Mouse (Mus musculus): ENCODE measurements around the gene Pigg. TPM values are rescaled to one million over a fixed set of nuclear protein-coding genes. Genes with fewer than 3 reads are reported as not detected.

Gene Pigg
- polyA plus RNA-seq, 1 experiment from 2014 or later: 6.3 TPM

- ATAC-seq (replicated peaks): no peak
- no peak overlapping the region for H3K27ac ChIP-seq
- H3K4me3 ChIP-seq: no peak overlapping the region
- H3K36me3 ChIP-seq (replicated peaks): no peaks in the 10 kb centered on the region
- no peaks in the 10 kb centered on the region for H3K4me1 ChIP-seq
- H3K27me3 ChIP-seq (replicated peaks): no peaks in the 10 kb centered on the region
- 0 out of 2 replicates have a peak, but pooled peaks cover 4% of the 10 kb centered on the region for H3K9me3 ChIP-seq
- no peak overlapping the region for H3K9ac ChIP-seq
- no peak overlapping the region for H3K4me2 ChIP-seq
- 64% methylated on average over 4 of the region's 4 CpGs for WGBS
Observed at GRCm38 (mm10) chr5:108386449-108386848, 74.0 kb downstream of the Pigg start.

DNA sequence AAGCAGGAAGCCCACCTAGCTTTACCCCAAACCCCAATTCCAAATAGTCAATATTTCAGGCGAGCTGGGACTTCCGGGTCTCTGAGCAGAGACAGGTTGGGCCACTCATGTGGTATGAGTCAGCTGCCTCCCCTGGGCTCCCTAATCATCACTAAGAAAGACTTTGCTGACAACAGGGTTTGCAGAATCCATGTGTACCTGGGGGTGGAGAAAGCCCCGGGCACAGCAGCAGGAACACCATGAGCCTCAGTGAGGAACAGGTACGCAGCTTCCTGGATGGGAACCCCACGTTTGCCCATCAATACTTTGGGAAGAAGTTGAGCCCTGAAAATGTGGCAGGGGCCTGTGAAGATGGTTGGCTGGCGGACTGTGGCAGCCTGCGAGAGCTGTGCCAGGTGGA is 75.8 kb downstream of the Pigg start, which contains the start of gene Pde6b:
Pde6b (plus strand) TSS at position 191 of the 400 bp plus-strand sequence.
- no peaks in the 10 kb centered on the region for H3K9me3 ChIP-seq
- H3K4me1 ChIP-seq: no peaks in the 10 kb centered on the region
- no peaks in the 10 kb centered on the region for H3K27me3 ChIP-seq (replicated peaks)
- H3K9ac ChIP-seq: no peak within 1 kb of the TSS
- no peak within 1 kb of the TSS for H3K4me2 ChIP-seq
- no peaks in the 10 kb centered on the region for H3K36me3 ChIP-seq (replicated peaks)
- no peak for ATAC-seq (replicated peaks)
- no peak within 1 kb of the TSS for H3K27ac ChIP-seq
- H3K4me3 ChIP-seq: no peak within 1 kb of the TSS
- WGBS: 78% methylated on average over 7 of the region's 7 CpGs

- H3K9me3 ChIP-seq: no peaks in the 10 kb centered on the region
- WGBS: 74% methylated on average over 3 of the region's 3 CpGs
- H3K27me3 ChIP-seq (replicated peaks): no peaks in the 10 kb centered on the region
- no peaks in the 10 kb centered on the region for H3K36me3 ChIP-seq (replicated peaks)
- no peak overlapping the region for H3K4me2 ChIP-seq
- no peak overlapping the region for H3K4me3 ChIP-seq
- no peak overlapping the region for H3K9ac ChIP-seq
- H3K4me1 ChIP-seq: no peaks in the 10 kb centered on the region
- H3K27ac ChIP-seq: no peak overlapping the region
- ATAC-seq (replicated peaks): no peak
Observed at GRCm38 (mm10) chr5:108389744-108390143, 77.3 kb downstream of the Pigg start.

Other genes with a start within 250 kb of the Pigg start
- gene Mtf2, start 246.9 kb upstream of the Pigg start, polyA plus RNA-seq (2015; fragmentation: Nextera tagmentation; extraction: Ambion mirVana): 111 and 120 TPM in 2 replicates
- gene Tmed5, start 180.0 kb upstream of the Pigg start, polyA plus RNA-seq (2015; fragmentation: Nextera tagmentation; extraction: Ambion mirVana): 23.1 and 24.1 TPM in 2 replicates
- 2.0 and 2.7 TPM in 2 replicates for gene Ccdc18, start 179.7 kb upstream of the Pigg start, polyA plus RNA-seq (2015; fragmentation: Nextera tagmentation; extraction: Ambion mirVana)
- 40.1 and 42.9 TPM in 2 replicates for gene Dr1, start 43.7 kb upstream of the Pigg start, polyA plus RNA-seq (2015; fragmentation: Nextera tagmentation; extraction: Ambion mirVana)
- 2.5 and 3.2 TPM in 2 replicates for gene Gm42517, start 55.3 kb downstream of the Pigg start, polyA plus RNA-seq (2015; fragmentation: Nextera tagmentation; extraction: Ambion mirVana)
- 0.23 and 0.28 TPM in 2 replicates for gene Pde6b, start 75.8 kb downstream of the Pigg start, polyA plus RNA-seq (2015; fragmentation: Nextera tagmentation; extraction: Ambion mirVana)
- gene Atp5k, start 121.8 kb downstream of the Pigg start, polyA plus RNA-seq (2015; fragmentation: Nextera tagmentation; extraction: Ambion mirVana): 358 and 373 TPM in 2 replicates
- 0.06 and 0.10 TPM in 2 replicates for gene Mfsd7a, start 136.3 kb downstream of the Pigg start, polyA plus RNA-seq (2015; fragmentation: Nextera tagmentation; extraction: Ambion mirVana)
- 24.6 and 32.2 TPM in 2 replicates for gene Pcgf3, start 148.6 kb downstream of the Pigg start, polyA plus RNA-seq (2015; fragmentation: Nextera tagmentation; extraction: Ambion mirVana)
- 72.8 and 83.6 TPM in 2 replicates for gene Cplx1, start 237.4 kb downstream of the Pigg start, polyA plus RNA-seq (2015; fragmentation: Nextera tagmentation; extraction: Ambion mirVana)

Measured in midbrain, embryonic 15.5 days (tissue).